Mouse (Mus musculus): Measurements from ENCODE around the gene Ttll2. TPM values are rescaled to one million over a fixed set of nuclear protein-coding genes. Genes with fewer than 3 reads are reported as not detected.

The Ttll2 gene
- polyA plus RNA-seq (2017; shearing (Covaris generic)): 0.13 TPM

GRCm38 (mm10) chr17:7352596-7352995, at the start of gene Ttll2:
TSS of gene Ttll2 (minus strand) at chr17:7352696.

GRCm38 (mm10) chr17:7385364-7385763, 32.9 kb upstream of the Ttll2 start, which contains the start of gene Unc93a2:
TSS of gene Unc93a2 (minus strand) at chr17:7385464.

GRCm38 (mm10) chr17:7371879-7372278, 19.4 kb upstream of the Ttll2 start, which contains the start of gene Gm49630:
TSS of gene Gm49630 (minus strand) at chr17:7371979.

GRCm38 (mm10) chr17:7324346-7324745, 28.1 kb downstream of the Ttll2 start, which contains the start of gene Tcp10a:
TSS of gene Tcp10a (plus strand) at chr17:7324646.

Other genes with a start within 250 kb of the Ttll2 start
- gene Rps6ka2, start 182.6 kb downstream of the Ttll2 start, polyA plus RNA-seq (2017; shearing (Covaris generic)): 4.9 TPM
- not detected for gene Tcp10a, start 28.1 kb downstream of the Ttll2 start, polyA plus RNA-seq (2017; shearing (Covaris generic))
- not detected for gene Gm49630, start 19.3 kb upstream of the Ttll2 start, polyA plus RNA-seq (2017; shearing (Covaris generic))
- gene Unc93a2, start 32.8 kb upstream of the Ttll2 start, polyA plus RNA-seq (2017; shearing (Covaris generic)): not detected